Mouse (Mus musculus): Measurements from ENCODE around the gene Foxj2.

DNA sequence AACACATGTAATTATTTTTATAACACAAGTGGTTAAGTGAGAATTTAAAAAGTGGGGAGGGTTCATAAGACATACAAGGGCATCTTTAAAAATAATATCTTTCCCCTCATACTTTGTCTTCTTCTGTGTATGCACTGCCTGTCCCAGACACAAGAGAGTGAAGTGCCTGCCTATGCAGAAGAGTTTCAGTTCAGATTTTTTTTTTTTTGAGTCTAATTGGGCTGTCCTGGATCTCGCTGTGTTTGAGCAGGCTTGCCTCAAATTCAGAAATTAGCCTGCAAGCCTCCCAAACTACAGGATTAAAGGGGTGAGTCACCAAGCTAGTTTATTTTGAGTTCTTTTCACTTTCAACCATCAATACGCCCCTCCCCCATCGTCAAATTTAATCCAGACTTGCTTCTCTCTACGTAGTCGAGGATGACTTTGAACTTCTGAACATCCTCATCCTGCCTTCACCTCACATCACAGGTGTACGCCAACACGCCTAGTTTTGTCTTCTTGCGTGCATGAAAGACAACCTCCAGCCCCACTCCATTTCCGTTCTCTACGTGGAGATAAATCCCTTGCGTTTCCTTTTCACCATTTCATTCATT, 9.6 kb upstream of the Foxj2 start:
- TF ChIP-seq POLR2A (IDR thresholded peaks at IDR 0.05; ENCODE audit: low read depth, low read length), result no peak
- no peak for TF ChIP-seq CTCF (IDR thresholded peaks at IDR 0.05; ENCODE audit: extremely low read depth, insufficient read depth, insufficient read length, insufficient replicate concordance)
